Mouse (Mus musculus): ENCODE measurements at regions not wholly inside any gene's neighbourhood (a gene's known extent, or its start where the extent isn't known, plus 50 kb on each side); places are given as distances from the start of the nearest gene placed in this dataset.

GRCm38 (mm10) chr10:125790924-125791323 lies 175.0 kb upstream of the Lrig3 start:
- DNase-seq (ENCODE audit: low read depth), result peak; percentile 48

GRCm38 (mm10) chr10:125794504-125794903 lies 171.5 kb upstream of the Lrig3 start:
- DNase-seq (ENCODE audit: low read depth), result peak; percentile 75

DNA sequence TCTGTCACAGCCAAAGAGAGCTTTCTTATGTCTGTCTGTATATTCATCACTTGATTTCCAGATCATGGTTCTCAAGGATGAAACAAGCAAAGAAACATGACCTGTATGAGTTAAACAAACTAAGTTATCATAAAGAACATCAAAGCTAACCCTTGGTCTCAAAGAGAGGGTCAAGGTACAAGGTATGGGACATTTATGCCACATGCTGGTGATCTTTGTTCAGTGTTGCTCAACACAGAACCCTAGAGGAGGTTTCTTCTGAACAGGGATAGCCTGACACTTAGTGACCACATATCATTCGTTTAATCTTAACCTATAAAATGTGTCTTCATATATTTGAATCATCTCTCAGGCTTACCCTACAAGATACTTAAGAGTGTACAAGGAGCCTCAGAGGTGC lies 170.6 kb upstream of the Lrig3 start:
- DNase-seq (ENCODE audit: low read depth), result no peak

GRCm38 (mm10) chr10:125798678-125799077 lies 167.3 kb upstream of the Lrig3 start:
- no peak for DNase-seq (ENCODE audit: low read depth)

GRCm38 (mm10) chr10:125800572-125801114 lies 165.3 kb upstream of the Lrig3 start:
- no peak for DNase-seq (ENCODE audit: low read depth)

- DNase-seq (ENCODE audit: low read depth), result no peak
These were observed 164.5 kb upstream of the Lrig3 start for GRCm38 (mm10) chr10:125801450-125801849.

GRCm38 (mm10) chr10:125802923-125803583 lies 162.9 kb upstream of the Lrig3 start:
- DNase-seq (ENCODE audit: low read depth), result no peak

GRCm38 (mm10) chr10:125809763-125810361 lies 156.1 kb upstream of the Lrig3 start:
- no peak for DNase-seq (ENCODE audit: low read depth)

DNA sequence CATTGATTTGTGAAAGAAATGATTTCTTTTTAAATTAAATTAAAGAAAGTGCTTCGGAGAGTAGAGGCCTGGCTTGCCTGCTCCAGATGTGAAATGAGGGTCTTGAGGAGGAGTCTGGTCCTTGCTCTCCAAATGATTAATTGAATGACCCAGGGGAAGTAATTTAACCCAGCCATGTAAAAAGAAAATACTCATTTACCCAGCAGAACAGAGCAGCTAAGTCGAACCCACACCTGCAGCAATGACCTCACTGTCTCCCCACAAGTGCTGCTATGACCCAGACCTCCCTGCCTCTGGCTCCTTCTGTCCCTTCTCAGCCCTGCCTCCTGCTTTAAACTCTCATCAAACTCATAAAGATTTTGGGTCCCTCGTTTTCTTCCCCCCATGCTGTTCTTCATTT lies 155.4 kb upstream of the Lrig3 start:
- DNase-seq (ENCODE audit: low read depth), result no peak

GRCm38 (mm10) chr10:125814191-125814887 lies 151.6 kb upstream of the Lrig3 start:
- no peak for DNase-seq (ENCODE audit: low read depth)

GRCm38 (mm10) chr10:125832134-125832533 lies 133.8 kb upstream of the Lrig3 start:
- no peak for DNase-seq (ENCODE audit: low read depth)

DNA sequence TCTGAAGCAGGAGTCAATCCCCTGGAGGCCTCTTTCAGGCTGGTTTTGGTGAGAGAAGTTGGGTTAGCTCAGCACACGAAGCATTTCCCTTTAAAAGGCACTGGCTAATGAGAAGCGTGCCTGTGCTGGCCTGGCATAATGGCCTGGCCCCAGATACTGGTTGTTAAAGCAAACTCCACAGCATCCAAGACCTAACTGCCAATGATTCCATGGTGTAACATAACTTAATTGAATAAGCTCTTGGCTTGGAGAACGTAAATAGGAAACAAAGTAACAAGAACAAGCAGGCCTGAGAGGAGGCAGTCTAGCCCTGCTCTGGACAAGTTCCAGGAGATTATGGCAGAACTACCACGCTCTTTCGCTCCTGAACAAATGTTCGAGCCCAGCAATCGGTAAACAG lies 133.2 kb upstream of the Lrig3 start:
- DNase-seq (ENCODE audit: low read depth), result no peak

DNA sequence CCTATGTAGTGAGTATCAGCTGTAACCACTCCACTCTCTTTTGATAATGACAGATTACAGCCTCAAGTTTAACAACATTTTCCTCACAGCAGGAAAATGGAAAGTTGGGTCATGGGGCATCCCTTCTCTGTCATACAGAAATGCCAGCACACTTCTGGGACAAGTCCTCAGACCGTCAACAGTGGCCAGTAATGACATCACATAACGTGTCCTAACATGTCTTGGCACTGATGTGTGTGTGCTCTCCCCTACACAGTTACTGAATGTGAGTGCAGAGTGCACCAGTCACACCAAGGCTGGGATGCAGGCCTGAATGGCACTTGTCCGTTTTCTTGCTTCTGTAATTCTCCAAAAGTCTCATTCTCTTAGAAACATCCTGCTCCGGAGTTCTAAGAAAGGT lies 132.0 kb upstream of the Lrig3 start:
- no peak for DNase-seq (ENCODE audit: low read depth)

GRCm38 (mm10) chr10:125838982-125839381 lies 127.0 kb upstream of the Lrig3 start:
- no peak for DNase-seq (ENCODE audit: low read depth)

DNA sequence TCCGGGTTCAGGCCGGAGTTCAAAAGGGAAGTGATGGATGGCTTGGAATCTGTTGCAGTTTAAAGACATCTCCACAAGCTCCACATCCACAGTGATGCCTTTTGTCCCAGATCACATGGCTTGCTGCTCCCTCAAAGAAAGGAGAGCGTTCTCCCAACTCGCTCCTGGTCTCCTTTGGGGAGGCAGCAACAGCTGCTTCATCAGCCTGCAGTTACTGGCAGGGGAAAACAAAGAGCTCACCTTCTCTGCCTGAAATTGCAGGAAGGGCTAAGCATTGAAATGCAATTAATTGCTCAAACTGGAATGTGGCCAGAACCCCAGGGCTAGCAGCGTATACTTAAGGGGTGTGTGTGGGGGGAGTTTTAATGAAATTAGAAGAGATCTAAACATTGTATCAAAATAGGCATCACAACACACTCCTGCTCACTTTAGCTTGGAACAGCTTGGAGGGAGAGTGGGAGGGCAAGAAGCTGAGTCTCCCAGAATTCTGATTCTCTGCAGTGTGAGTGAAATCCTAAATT lies 126.3 kb upstream of the Lrig3 start:
- no peak for DNase-seq (ENCODE audit: low read depth)

DNA sequence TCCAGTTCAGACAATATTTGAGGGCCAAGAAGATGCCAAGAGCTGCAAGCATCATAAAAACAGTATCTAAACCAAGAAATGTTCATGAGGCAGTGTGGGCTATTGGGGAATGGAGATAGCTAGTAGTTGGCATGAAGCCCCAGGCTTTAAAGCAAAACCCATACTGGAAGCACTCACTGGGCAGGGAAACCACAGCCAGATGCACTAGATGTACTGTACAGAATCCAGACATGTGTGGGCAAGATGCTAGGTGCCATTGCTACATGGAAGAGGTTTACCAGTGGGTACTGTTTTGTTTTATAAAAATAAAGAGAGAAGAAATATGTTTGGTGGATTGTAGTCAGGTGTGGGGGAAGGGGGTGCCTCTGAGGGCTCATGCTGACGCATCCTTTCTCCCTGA lies 125.6 kb upstream of the Lrig3 start:
- DNase-seq (ENCODE audit: low read depth), result no peak

- no peak for DNase-seq (ENCODE audit: low read depth)
These were observed 121.6 kb upstream of the Lrig3 start for GRCm38 (mm10) chr10:125844336-125844865.

- DNase-seq (ENCODE audit: low read depth), result no peak
These were observed 120.9 kb upstream of the Lrig3 start for GRCm38 (mm10) chr10:125845014-125845514.

- no peak for DNase-seq (ENCODE audit: low read depth)
These were observed 115.6 kb upstream of the Lrig3 start for GRCm38 (mm10) chr10:125850370-125850769.

DNA sequence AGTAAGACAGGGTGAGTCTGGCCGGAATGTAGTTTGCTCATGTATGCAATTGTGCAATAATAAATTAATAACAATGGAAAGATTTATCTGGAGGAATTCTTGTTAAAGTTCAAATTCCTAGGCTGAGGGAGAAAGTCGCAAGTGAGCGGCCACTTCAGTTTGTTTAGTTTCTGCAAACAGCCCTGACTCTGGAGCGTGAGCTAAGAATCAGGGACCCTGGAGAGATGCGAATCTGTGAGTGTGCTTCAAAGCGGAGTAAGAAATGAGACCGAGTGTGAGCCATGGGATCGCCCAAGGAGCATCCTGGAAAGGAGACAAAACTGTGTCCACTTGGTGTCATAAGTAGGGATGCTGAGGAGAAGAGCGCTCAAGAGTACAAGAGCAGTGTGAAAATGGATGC lies 104.2 kb upstream of the Lrig3 start:
- DNase-seq (ENCODE audit: low read depth), result peak; percentile 7

DNA sequence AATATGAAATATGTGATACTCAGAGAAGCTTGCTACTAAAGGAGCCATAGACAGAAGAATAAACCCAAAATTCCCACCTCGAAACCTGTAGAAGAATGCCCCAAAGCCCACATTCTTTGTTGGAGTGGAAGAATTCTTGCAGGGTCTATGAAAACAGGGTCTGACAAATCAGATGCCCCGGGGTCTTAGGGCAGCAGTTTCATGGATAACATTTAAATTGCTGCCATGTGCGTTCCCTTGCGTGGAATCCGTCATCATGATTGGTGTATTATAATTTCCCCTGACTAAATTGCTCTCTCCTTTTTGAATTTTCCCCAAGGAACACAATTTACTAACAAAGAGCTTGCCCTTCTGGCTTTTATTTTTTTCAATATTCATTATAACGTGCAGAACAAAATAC lies 99.6 kb upstream of the Lrig3 start:
- DNase-seq (ENCODE audit: low read depth), result no peak

DNA sequence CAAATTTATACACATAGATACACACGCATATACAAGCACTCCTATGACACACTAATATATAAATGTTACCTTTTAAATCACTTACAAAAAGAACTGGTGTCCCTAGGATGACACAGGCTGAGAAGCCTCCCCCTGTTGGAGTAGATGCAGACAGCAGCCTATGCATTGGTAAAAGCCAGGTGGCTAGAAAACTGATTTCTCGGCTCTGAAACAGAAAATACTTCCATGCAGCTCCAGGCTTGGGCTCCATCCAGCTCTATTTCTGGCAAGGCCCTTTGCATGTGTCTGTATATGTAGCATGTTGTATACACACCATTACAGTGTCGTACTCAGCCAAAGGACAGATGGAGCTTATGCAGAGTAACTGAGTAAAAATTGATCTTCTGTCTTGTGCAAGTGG lies 81.4 kb upstream of the Lrig3 start:
- peak; percentile 17 for DNase-seq (ENCODE audit: low read depth)
